Mouse (Mus musculus) ES-E14 (cell line): ENCODE data around the gene Fam114a2. TPM values are rescaled to one million over a fixed set of nuclear protein-coding genes. Genes with fewer than 3 reads are reported as not detected.

Source experiments
- DNase-seq: peaks from one replicate; pipeline ENCODE4 v3.0.0-alpha.2; 2013; ENCODE audit warnings: low read depth, low spot score
- H3K27ac ChIP-seq: 2 replicates; pipeline ENCODE4 v1.5.1; 2012; ENCODE audit warnings: low read depth, mild to moderate bottlenecking, low read length, moderate library complexity, mixed read lengths; ENCODE audit not compliant: poor library complexity, insufficient read depth, severe bottlenecking
- H3K36me3 ChIP-seq: 2 replicates; pipeline ENCODE4 v1.6.1; 2012; ENCODE audit warnings: mild to moderate bottlenecking, low read length, moderate library complexity, mixed read lengths; ENCODE audit not compliant: control insufficient read depth, poor library complexity, insufficient read depth, severe bottlenecking
- H3K4me1 ChIP-seq, 2 experiments: fragments of 150-350 bp in 1 of 2; sonication (generic) in 1 of 2; 2 replicates each; pipeline ENCODE4 v1.6.1; 2012; ENCODE audit warnings: low read length in 2 of 2, mild to moderate bottlenecking in 1 of 2, mixed read lengths in 1 of 2; ENCODE audit not compliant: control insufficient read depth in 2 of 2, insufficient read depth in 2 of 2, poor library complexity in 1 of 2
- H3K4me3 ChIP-seq, 2 experiments: fragments of 150-350 bp in 1 of 2; sonication (generic) in 1 of 2; 2 replicates each; pipeline ENCODE4 v1.5.1; 2012; ENCODE audit warnings: low read length in 2 of 2, low read depth in 1 of 2, mild to moderate bottlenecking in 1 of 2, mixed read lengths in 1 of 2; ENCODE audit not compliant: insufficient read depth in 1 of 2, poor library complexity in 1 of 2, severe bottlenecking in 1 of 2
- H3K9ac ChIP-seq: 2 replicates; pipeline ENCODE4 v1.6.1; 2012; ENCODE audit warnings: low read depth, mild to moderate bottlenecking, low read length, mixed read lengths; ENCODE audit not compliant: poor library complexity, insufficient read depth, severe bottlenecking
- H3K9me3 ChIP-seq: fragments of 150-350 bp; sonication (generic); 2 replicates; pipeline ENCODE4 v1.6.1; 2012; ENCODE audit warnings: low read depth, mild to moderate bottlenecking, low read length; ENCODE audit not compliant: control insufficient read depth, insufficient read depth
- CHD2 ChIP-seq: IDR thresholded peaks from 2 replicates; pipeline ENCODE4 v1.6.1; 2014; ENCODE audit warnings: mild to moderate bottlenecking, low read depth, low read length, inconsistent platforms
- HCFC1 ChIP-seq: IDR thresholded peaks from 2 replicates; pipeline ENCODE4 v1.6.1; 2012; ENCODE audit warnings: low read length, inconsistent platforms, borderline replicate concordance; ENCODE audit not compliant: insufficient read depth
- MAFK ChIP-seq: IDR thresholded peaks from 2 replicates; pipeline ENCODE4 v1.6.1; 2014; ENCODE audit warnings: mild to moderate bottlenecking, low read depth, low read length, inconsistent platforms; ENCODE audit not compliant: insufficient read depth
- ZC3H11A ChIP-seq: IDR thresholded peaks from 2 replicates; pipeline ENCODE4 v1.6.1; 2012; ENCODE audit warnings: low read depth, mild to moderate bottlenecking, inconsistent platforms, low read length, borderline replicate concordance
- ZNF384 ChIP-seq: IDR thresholded peaks from 2 replicates; pipeline ENCODE4 v1.6.1; 2012; ENCODE audit warnings: low read depth, low read length, inconsistent platforms
- in situ Hi-C, 2 experiments: fragments of 600-800 bp; cut with MboI; formaldehyde crosslinking; loops; one replicate each; pipeline ENCODE4 v1.15.1; 2025; ENCODE audit warnings: low sequenced_read_pairs in 2 of 2, inconsistent platforms in 1 of 2; ENCODE audit not compliant: unreplicated experiment in 2 of 2
- total RNA-seq: library from RNA; depleted of rRNA; stranded (reverse); fragments of 300-350 nt; gene quantifications from 2 replicates; pipeline ENCODE4 v1.2.3, GENCODE M21; 2012

The Fam114a2 gene
- total RNA-seq, 1 experiment, result 37.7 TPM

GRCm38 (mm10) chr11:57496462-57497039, 21.9 kb downstream of the Fam114a2 start:
- TF ChIP-seq HCFC1 (no peak), MAFK (no peak), CHD2 (no peak), ZNF384 (no peak), ZC3H11A (no peak)
- DNase-seq, result no peak
- in situ Hi-C loops, result no loop called here

GRCm38 (mm10) chr11:57488436-57488835, 30.0 kb downstream of the Fam114a2 start:
- H3K4me1 ChIP-seq, result no peaks in the 10 kb centered on the region
- no peak overlapping the region for H3K27ac ChIP-seq
- in situ Hi-C loops, result no loop called here
- no peaks in the 10 kb centered on the region for H3K9me3 ChIP-seq
- H3K4me3 ChIP-seq, result no peak overlapping the region
- no peak overlapping the region for H3K9ac ChIP-seq
- no peak for DNase-seq
- peaks cover 9% of the 10 kb centered on the region; the same call in 1 of the 2 replicates for H3K36me3 ChIP-seq
- TF ChIP-seq MAFK, result no peak
- no peak for TF ChIP-seq HCFC1
- TF ChIP-seq ZNF384, result no peak
- no peak for TF ChIP-seq CHD2
- no peak for TF ChIP-seq ZC3H11A

More at GRCm38 (mm10) chr11:57496462-57497039, 21.9 kb downstream of the Fam114a2 start:
- peaks cover 0 to 9% of the 10 kb centered on the region in 2 experiments; a peak in 2 of 4 replicates for H3K4me1 ChIP-seq
- no peak overlapping the region for H3K9ac ChIP-seq
- no peak overlapping the region for H3K27ac ChIP-seq
- peaks cover 10% of the 10 kb centered on the region; the same call in 1 of the 2 replicates for H3K36me3 ChIP-seq
- H3K4me3 ChIP-seq, result no peak overlapping the region
- H3K9me3 ChIP-seq, result no peaks in the 10 kb centered on the region

GRCm38 (mm10) chr11:57478077-57478476, 40.3 kb downstream of the Fam114a2 start:
- TF ChIP-seq ZC3H11A (no peak), HCFC1 (no peak), MAFK (no peak), CHD2 (no peak), ZNF384 (no peak)
- Histone ChIP-seq H3K27ac (no peak overlapping the region), H3K36me3 (no peaks in the 10 kb centered on the region; the same call in 1 of the 2 replicates), H3K9ac (no peak overlapping the region), H3K4me3 (no peak overlapping the region), H3K4me1 (peaks cover 0 to 3% of the 10 kb centered on the region in 2 experiments; a peak in 1 of 4 replicates), H3K9me3 (no peaks in the 10 kb centered on the region)
- in situ Hi-C loops, result no loop called here
- DNase-seq, result no peak

- Histone ChIP-seq H3K36me3 (no peaks in the 10 kb centered on the region), H3K9ac (no peak overlapping the region), H3K4me1 (no peaks in the 10 kb centered on the region), H3K9me3 (no peaks in the 10 kb centered on the region), H3K27ac (no peak overlapping the region), H3K4me3 (no peak overlapping the region)
- in situ Hi-C loops, result no loop called here
- DNase-seq, result peak; percentile 34
- TF ChIP-seq ZNF384 (no peak), ZC3H11A (peak; percentile 71; the same call in 1 of the 2 replicates), CHD2 (no peak), MAFK (no peak), HCFC1 (no peak)
These were observed 43.3 kb downstream of the Fam114a2 start for GRCm38 (mm10) chr11:57475119-57475518.
